Mouse (Mus musculus) MEL-GATA-1-ER (cell line): ENCODE results near the gene A730015C16Rik.

Source experiments
- DNase-seq: peaks from one replicate; pipeline ENCODE4 v3.0.0-alpha.2; 2012; ENCODE audit warnings: low read depth; ENCODE audit errors: extremely low read depth

The A730015C16Rik gene

GRCm38 (mm10) chr4:108832916-108833827 lies 15.2 kb downstream of the A730015C16Rik start, which contains the start of gene Btf3l4:
TSS of gene Btf3l4 (minus strand) at chr4:108833614.
- peak; percentile 71 for DNase-seq

- DNase-seq: no peak
Measured at GRCm38 (mm10) chr4:108830698-108831097, 17.7 kb downstream of the A730015C16Rik start.

GRCm38 (mm10) chr4:108826643-108827042 lies 21.8 kb downstream of the A730015C16Rik start:
- DNase-seq: no peak

- DNase-seq: no peak
Measured at GRCm38 (mm10) chr4:108826096-108826495, 22.3 kb downstream of the A730015C16Rik start.

- no peak for DNase-seq
Measured at GRCm38 (mm10) chr4:108825677-108826076, 22.7 kb downstream of the A730015C16Rik start.

- DNase-seq: no peak
Measured at GRCm38 (mm10) chr4:108811550-108811949, 36.9 kb downstream of the A730015C16Rik start.

- no peak for DNase-seq
Measured at GRCm38 (mm10) chr4:108811142-108811541, 37.3 kb downstream of the A730015C16Rik start.

GRCm38 (mm10) chr4:108803535-108803934 lies 44.9 kb downstream of the A730015C16Rik start:
- no peak for DNase-seq

- peak; percentile 14 for DNase-seq
Measured at GRCm38 (mm10) chr4:108798083-108798830, 50.2 kb downstream of the A730015C16Rik start.
